Mouse (Mus musculus): ENCODE data around the gene Mical2. TPM values are rescaled to one million over a fixed set of nuclear protein-coding genes. Genes with fewer than 3 reads are reported as not detected.

Gene Mical2
- polyA plus RNA-seq, 1 experiment from 2014 or later, result 2.5 TPM

DNA sequence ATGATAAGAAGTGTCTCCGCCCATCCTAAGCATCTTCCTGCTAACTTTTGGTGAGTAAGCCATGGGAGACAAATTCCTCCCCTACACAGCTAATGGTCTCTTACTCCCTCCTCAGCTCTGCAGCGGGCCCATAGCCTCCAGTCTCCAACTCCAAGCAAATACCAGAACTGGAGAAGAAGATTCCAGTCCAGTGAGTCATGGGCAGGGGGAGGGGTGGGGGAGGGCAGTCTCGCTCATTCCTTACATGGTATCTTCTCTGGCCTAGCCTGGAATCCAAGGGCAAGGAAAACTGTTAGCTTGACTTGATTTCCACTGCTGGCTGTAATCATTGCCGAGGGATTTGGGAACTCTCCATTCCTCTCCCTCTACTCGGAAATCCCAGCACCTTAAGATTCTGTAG is 150.2 kb downstream of the Mical2 start:
- Histone ChIP-seq H3K9ac (replicated peaks; ENCODE audit: low read length) (no peak overlapping the region), H3K27me3 (ENCODE audit: control insufficient read depth, insufficient read depth, low read length) (no peaks in the 10 kb centered on the region), H3K9me3 (replicated peaks; ENCODE audit: control insufficient read depth, low read length) (no peaks in the 10 kb centered on the region), H3K4me2 (ENCODE audit: low read depth, low read length) (no peak overlapping the region), H3K27ac (replicated peaks; ENCODE audit: low read depth, low read length) (no peak overlapping the region), H3K4me1 (ENCODE audit: control insufficient read depth, insufficient read depth, low read length) (no peaks in the 10 kb centered on the region), H3K4me3 (ENCODE audit: low read depth, low read length) (no peak overlapping the region), H3K36me3 (replicated peaks; ENCODE audit: control insufficient read depth, insufficient read depth, low read depth, low read length) (no peaks in the 10 kb centered on the region)
- peak; percentile 30 for DNase-seq (ENCODE audit: low spot score)
- 64% methylated on average over 5 of the region's 5 CpGs for WGBS
- ATAC-seq (replicated peaks; ENCODE audit: insufficient number of reproducible peaks, low FRiP score, low TSS enrichment, low read depth), result no peak

DNA sequence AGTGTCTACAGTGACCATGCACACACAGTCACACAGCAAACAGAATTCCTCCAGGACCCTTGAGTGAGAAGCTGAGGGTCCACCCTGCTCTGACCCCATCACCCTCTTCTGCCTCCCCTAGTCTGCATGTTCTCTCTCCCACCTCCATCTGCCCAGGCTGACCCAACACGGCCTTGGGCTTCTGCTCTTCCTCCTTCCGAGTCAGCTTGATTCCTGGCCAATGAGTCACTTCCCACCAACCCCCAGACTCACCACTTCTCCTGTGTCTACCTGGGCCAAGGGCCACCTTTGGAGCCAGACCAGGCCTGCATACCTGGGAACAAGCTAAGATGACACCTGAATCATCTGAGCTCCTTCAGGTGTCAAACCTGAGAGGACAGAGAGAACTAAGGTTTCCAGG is 151.0 kb downstream of the Mical2 start:
- Histone ChIP-seq H3K9ac (replicated peaks; ENCODE audit: low read length) (no peak overlapping the region), H3K4me3 (ENCODE audit: low read depth, low read length) (no peak overlapping the region), H3K4me1 (ENCODE audit: control insufficient read depth, insufficient read depth, low read length) (no peaks in the 10 kb centered on the region), H3K4me2 (ENCODE audit: low read depth, low read length) (no peak overlapping the region), H3K27ac (replicated peaks; ENCODE audit: low read depth, low read length) (no peak overlapping the region), H3K27me3 (ENCODE audit: control insufficient read depth, insufficient read depth, low read length) (no peaks in the 10 kb centered on the region), H3K9me3 (replicated peaks; ENCODE audit: control insufficient read depth, low read length) (no peaks in the 10 kb centered on the region), H3K36me3 (replicated peaks; ENCODE audit: control insufficient read depth, insufficient read depth, low read depth, low read length) (no peaks in the 10 kb centered on the region)
- ATAC-seq (replicated peaks; ENCODE audit: insufficient number of reproducible peaks, low FRiP score, low TSS enrichment, low read depth) (no peak), DNase-seq (ENCODE audit: low spot score) (no peak)
- WGBS, result 67% methylated on average over 2 of the region's 2 CpGs

DNA sequence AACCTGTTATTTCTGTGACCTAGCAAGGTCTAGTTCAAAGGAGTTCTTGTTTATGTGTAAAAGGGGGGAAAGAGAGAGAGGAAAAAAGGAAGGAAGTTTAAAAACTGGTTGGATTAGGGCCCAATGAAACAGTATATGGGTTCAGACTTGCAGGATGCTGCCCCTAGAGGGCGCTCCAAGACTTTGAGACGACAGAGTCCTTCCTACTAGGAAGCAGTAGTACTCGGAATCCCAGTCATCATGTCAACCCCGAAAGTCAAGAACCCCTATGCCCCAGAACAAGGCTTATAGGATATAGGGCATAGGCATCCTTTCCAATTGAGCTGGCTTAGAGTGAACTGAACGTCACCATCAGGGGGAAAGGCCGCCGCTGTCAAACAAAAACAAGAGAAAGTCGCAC is 151.7 kb downstream of the Mical2 start:
- DNase-seq (ENCODE audit: low spot score) (peak; percentile 94), ATAC-seq (replicated peaks; ENCODE audit: insufficient number of reproducible peaks, low FRiP score, low TSS enrichment, low read depth) (no peak; the same call in 1 of the 2 replicates)
- Histone ChIP-seq H3K27me3 (ENCODE audit: control insufficient read depth, insufficient read depth, low read length) (no peaks in the 10 kb centered on the region), H3K27ac (replicated peaks; ENCODE audit: low read depth, low read length) (no peak overlapping the region), H3K9me3 (replicated peaks; ENCODE audit: control insufficient read depth, low read length) (no peaks in the 10 kb centered on the region), H3K36me3 (replicated peaks; ENCODE audit: control insufficient read depth, insufficient read depth, low read depth, low read length) (no peaks in the 10 kb centered on the region), H3K4me2 (ENCODE audit: low read depth, low read length) (no peak overlapping the region), H3K4me3 (ENCODE audit: low read depth, low read length) (no peak overlapping the region), H3K9ac (replicated peaks; ENCODE audit: low read length) (no peak overlapping the region), H3K4me1 (ENCODE audit: control insufficient read depth, insufficient read depth, low read length) (no peaks in the 10 kb centered on the region)
- WGBS, result 42% methylated on average over 8 of the region's 8 CpGs

DNA sequence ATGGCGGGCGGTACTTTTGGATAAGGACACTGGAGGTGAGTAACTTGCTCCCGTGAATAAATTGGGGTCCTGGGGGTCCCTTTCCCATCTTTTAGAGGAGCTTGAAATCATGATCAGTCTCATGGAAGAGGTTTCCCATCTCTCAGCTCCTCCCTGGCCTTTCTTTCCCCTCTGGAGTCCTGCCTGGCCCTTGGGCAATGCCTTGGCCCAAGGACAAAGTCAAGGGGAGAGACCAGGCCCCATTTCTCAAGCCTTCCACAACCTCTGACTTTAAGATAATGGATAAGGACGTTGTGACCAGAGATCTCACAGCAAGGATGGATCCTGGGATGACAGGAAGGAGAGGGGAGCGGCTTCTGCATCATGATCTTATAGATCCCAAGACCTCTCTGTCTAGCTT is 152.4 kb downstream of the Mical2 start:
- no peak overlapping the region for H3K4me2 ChIP-seq (ENCODE audit: low read depth, low read length)
- no peaks in the 10 kb centered on the region for H3K36me3 ChIP-seq (replicated peaks; ENCODE audit: control insufficient read depth, insufficient read depth, low read depth, low read length)
- 87% methylated on average over 5 of the region's 5 CpGs for WGBS
- no peaks in the 10 kb centered on the region for H3K9me3 ChIP-seq (replicated peaks; ENCODE audit: control insufficient read depth, low read length)
- DNase-seq (ENCODE audit: low spot score), result no peak
- H3K4me1 ChIP-seq (ENCODE audit: control insufficient read depth, insufficient read depth, low read length), result no peaks in the 10 kb centered on the region
- no peak overlapping the region for H3K9ac ChIP-seq (replicated peaks; ENCODE audit: low read length)
- no peak for ATAC-seq (replicated peaks; ENCODE audit: insufficient number of reproducible peaks, low FRiP score, low TSS enrichment, low read depth)
- H3K4me3 ChIP-seq (ENCODE audit: low read depth, low read length), result no peak overlapping the region
- H3K27me3 ChIP-seq (ENCODE audit: control insufficient read depth, insufficient read depth, low read length), result no peaks in the 10 kb centered on the region
- no peak overlapping the region for H3K27ac ChIP-seq (replicated peaks; ENCODE audit: low read depth, low read length)

DNA sequence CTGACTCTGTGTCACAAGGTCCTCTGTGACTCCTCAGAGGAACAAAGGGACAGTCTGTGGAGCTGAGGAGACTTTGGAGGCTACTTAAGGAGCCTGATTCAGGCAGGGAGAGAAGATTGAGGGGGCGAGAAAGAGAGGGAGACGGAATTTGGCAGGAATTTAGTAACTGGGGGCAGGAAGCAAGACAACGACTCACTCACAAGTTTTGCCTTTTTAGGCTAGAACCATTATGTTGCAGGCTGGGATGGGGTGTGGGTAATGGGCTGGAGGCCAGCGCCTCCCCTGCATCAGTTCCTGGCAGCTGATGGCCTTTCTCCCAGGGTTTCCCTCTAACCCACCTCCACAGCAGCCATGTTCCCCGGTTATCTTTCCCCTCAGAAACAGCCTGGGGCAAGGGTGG is 152.8 kb downstream of the Mical2 start:
- no peak for DNase-seq (ENCODE audit: low spot score)
- ATAC-seq (replicated peaks; ENCODE audit: insufficient number of reproducible peaks, low FRiP score, low TSS enrichment, low read depth), result no peak
- H3K9ac ChIP-seq (replicated peaks; ENCODE audit: low read length), result no peak overlapping the region
- no peaks in the 10 kb centered on the region for H3K27me3 ChIP-seq (ENCODE audit: control insufficient read depth, insufficient read depth, low read length)
- no peaks in the 10 kb centered on the region for H3K9me3 ChIP-seq (replicated peaks; ENCODE audit: control insufficient read depth, low read length)
- WGBS, result 83% methylated on average over 5 of the region's 5 CpGs
- H3K36me3 ChIP-seq (replicated peaks; ENCODE audit: control insufficient read depth, insufficient read depth, low read depth, low read length), result no peaks in the 10 kb centered on the region
- no peak overlapping the region for H3K4me2 ChIP-seq (ENCODE audit: low read depth, low read length)
- H3K4me3 ChIP-seq (ENCODE audit: low read depth, low read length), result no peak overlapping the region
- H3K4me1 ChIP-seq (ENCODE audit: control insufficient read depth, insufficient read depth, low read length), result no peaks in the 10 kb centered on the region
- no peak overlapping the region for H3K27ac ChIP-seq (replicated peaks; ENCODE audit: low read depth, low read length)

GRCm38 (mm10) chr7:112386521-112386920 is 160.9 kb downstream of the Mical2 start:
- no peak for DNase-seq (ENCODE audit: low spot score)
- WGBS, result 50% methylated on average over 5 of the region's 5 CpGs

GRCm38 (mm10) chr7:112387876-112388275 is 162.2 kb downstream of the Mical2 start:
- DNase-seq (ENCODE audit: low spot score) (no peak), ATAC-seq (replicated peaks; ENCODE audit: insufficient number of reproducible peaks, low FRiP score, low TSS enrichment, low read depth) (no peak)
- Histone ChIP-seq H3K9me3 (replicated peaks; ENCODE audit: control insufficient read depth, low read length) (no peaks in the 10 kb centered on the region), H3K36me3 (replicated peaks; ENCODE audit: control insufficient read depth, insufficient read depth, low read depth, low read length) (no peaks in the 10 kb centered on the region), H3K4me1 (ENCODE audit: control insufficient read depth, insufficient read depth, low read length) (peaks cover 9% of the 10 kb centered on the region), H3K4me2 (ENCODE audit: low read depth, low read length) (no peak overlapping the region), H3K27ac (replicated peaks; ENCODE audit: low read depth, low read length) (no peak overlapping the region), H3K4me3 (ENCODE audit: low read depth, low read length) (no peak overlapping the region), H3K27me3 (ENCODE audit: control insufficient read depth, insufficient read depth, low read length) (no peaks in the 10 kb centered on the region), H3K9ac (replicated peaks; ENCODE audit: low read length) (no peak overlapping the region)
- 77% methylated on average over 5 of the region's 5 CpGs for WGBS

More at GRCm38 (mm10) chr7:112386521-112386920, 160.9 kb downstream of the Mical2 start:
- Histone ChIP-seq H3K36me3 (replicated peaks; ENCODE audit: control insufficient read depth, insufficient read depth, low read depth, low read length) (no peaks in the 10 kb centered on the region), H3K9me3 (replicated peaks; ENCODE audit: control insufficient read depth, low read length) (no peaks in the 10 kb centered on the region), H3K4me1 (ENCODE audit: control insufficient read depth, insufficient read depth, low read length) (peaks cover 9% of the 10 kb centered on the region), H3K4me2 (ENCODE audit: low read depth, low read length) (no peak overlapping the region), H3K9ac (replicated peaks; ENCODE audit: low read length) (no peak overlapping the region), H3K27me3 (ENCODE audit: control insufficient read depth, insufficient read depth, low read length) (no peaks in the 10 kb centered on the region), H3K4me3 (ENCODE audit: low read depth, low read length) (no peak overlapping the region), H3K27ac (replicated peaks; ENCODE audit: low read depth, low read length) (no peak overlapping the region)
- no peak for ATAC-seq (replicated peaks; ENCODE audit: insufficient number of reproducible peaks, low FRiP score, low TSS enrichment, low read depth)

DNA sequence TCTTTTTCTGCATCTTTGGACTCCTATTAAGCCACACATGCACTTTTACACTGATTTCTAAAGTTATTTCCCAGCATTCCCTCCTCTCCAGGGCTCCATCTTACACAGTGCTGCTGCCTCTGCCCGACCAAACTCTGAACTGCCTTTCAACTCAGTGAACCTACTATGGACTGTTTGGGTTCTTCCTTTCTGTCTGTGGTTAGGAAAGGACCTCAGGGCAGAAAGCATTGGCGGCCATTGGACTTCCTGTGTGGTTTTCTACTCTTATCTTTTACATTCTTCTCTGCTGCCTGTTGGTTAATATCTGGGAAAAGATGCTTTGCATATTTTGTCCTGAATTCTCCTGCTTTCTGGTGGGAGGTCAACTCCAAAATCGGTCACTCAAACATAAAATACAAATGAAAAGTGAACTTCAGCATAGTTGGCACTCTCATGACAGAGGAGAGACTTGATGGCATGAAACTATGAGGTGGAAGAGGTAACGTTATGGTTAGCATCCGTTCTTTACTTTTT is 162.8 kb downstream of the Mical2 start:
- ATAC-seq (replicated peaks; ENCODE audit: insufficient number of reproducible peaks, low FRiP score, low TSS enrichment, low read depth), result no peak
- no peak overlapping the region for H3K4me3 ChIP-seq (ENCODE audit: low read depth, low read length)
- 80% methylated on average over 5 of the region's 5 CpGs for WGBS
- no peak overlapping the region for H3K27ac ChIP-seq (replicated peaks; ENCODE audit: low read depth, low read length)
- no peaks in the 10 kb centered on the region for H3K36me3 ChIP-seq (replicated peaks; ENCODE audit: control insufficient read depth, insufficient read depth, low read depth, low read length)
- H3K27me3 ChIP-seq (ENCODE audit: control insufficient read depth, insufficient read depth, low read length), result no peaks in the 10 kb centered on the region
- H3K9me3 ChIP-seq (replicated peaks; ENCODE audit: control insufficient read depth, low read length), result no peaks in the 10 kb centered on the region
- H3K4me1 ChIP-seq (ENCODE audit: control insufficient read depth, insufficient read depth, low read length), result peaks cover 9% of the 10 kb centered on the region
- no peak overlapping the region for H3K4me2 ChIP-seq (ENCODE audit: low read depth, low read length)
- DNase-seq (ENCODE audit: low spot score), result no peak
- no peak overlapping the region for H3K9ac ChIP-seq (replicated peaks; ENCODE audit: low read length)

All from embryonic facial prominence, embryonic 11.5 days (tissue).